10 mouse cellular contexts compared by ENCODE assay signal in genomic region chr8:110168046-110168445, GRCm38 (mm10). TPM values are rescaled to one million over a fixed set of nuclear protein-coding genes. Genes with fewer than 3 reads are reported as not detected.
DNase-seq lines count a peak whose midpoint lies in the region; ATAC-seq and TF ChIP-seq lines count a peak whose summit lies in the region.
"Had no signal": no experiment of that assay in that cellular context is flagged by ENCODE, and none has a peak within 500 bp of the region (broad histone marks: within the 10 kb centered on the region; RNA-seq: fewer than 3 reads in every experiment).

Calb2 (minus strand) TSS chr8:110168210.

- DNase-seq in lung, adult 2 months: peak; percentile 7
- DNase-seq in lung, adult 18-20 months: no peak
- DNase-seq in gastrocnemius, adult 2 months: peak; percentile 54
- DNase-seq in kidney, adult 9 months: peak; percentile 18
- peak; percentile 87 for DNase-seq in limb, embryonic 11.5 days (ENCODE audit: low spot score)

- no peaks in the 10 kb centered on the region for H3K4me1 ChIP-seq in lung, adult 2 months (ENCODE audit: control insufficient read depth, insufficient read depth, low read length)
- no peaks in the 10 kb centered on the region for H3K4me1 ChIP-seq in cortical plate, adult 2 months (ENCODE audit: control insufficient read depth, insufficient read depth, low read length)
- H3K4me1 ChIP-seq in limb, embryonic 11.5 days (ENCODE audit: control insufficient read depth, insufficient read depth, low read length): 0 out of 2 replicates have a peak, but pooled peaks cover 4% of the 10 kb centered on the region
- H3K4me1 ChIP-seq in midbrain, embryonic 15.5 days: peaks cover 8% of the 10 kb centered on the region
- peaks cover 9% of the 10 kb centered on the region for H3K4me1 ChIP-seq in testis, adult 2 months (ENCODE audit: control insufficient read depth, insufficient read depth, low read length)

- H3K4me3 ChIP-seq in lung, adult 2 months (replicated peaks; ENCODE audit: extremely low read depth, low read depth, low read length): no peak within 1 kb of the TSS
- H3K4me3 ChIP-seq in cortical plate, adult 2 months (ENCODE audit: insufficient read depth, low read length): no peak within 1 kb of the TSS
- H3K4me3 ChIP-seq in gastrocnemius, adult 2 months: no peak within 1 kb of the TSS
- 0 out of 2 replicates have a peak within 1 kb of the TSS, but pooled peaks have one; percentile 7 for H3K4me3 ChIP-seq in limb, embryonic 11.5 days (ENCODE audit: low read depth, low read length)
- H3K4me3 ChIP-seq in midbrain, embryonic 15.5 days: peak within 1 kb of the TSS; percentile 35
- H3K4me3 ChIP-seq in testis, adult 2 months (ENCODE audit: control insufficient read depth, low read depth, low read length): peak within 1 kb of the TSS; percentile 58

- TF ChIP-seq CTCF in lung, adult 2 months (IDR thresholded peaks at IDR 0.05; ENCODE audit: insufficient read depth, low read length): no peak
- peak; percentile 42 for TF ChIP-seq CTCF in cortical plate, adult 2 months (IDR thresholded peaks at IDR 0.05; ENCODE audit: extremely low read depth, insufficient read depth, low read length)
- peak; percentile 71 for TF ChIP-seq CTCF in gastrocnemius, adult 2 months (IDR thresholded peaks at IDR 0.05)
- TF ChIP-seq CTCF in testis, adult 2 months (IDR thresholded peaks at IDR 0.05; ENCODE audit: control insufficient read depth, insufficient read depth, insufficient replicate concordance, low read depth, low read length): peak; percentile 82

- H3K9me3 ChIP-seq in limb, embryonic 11.5 days (ENCODE audit: control insufficient read depth, low read length): no peaks in the 10 kb centered on the region
- H3K9me3 ChIP-seq in midbrain, embryonic 15.5 days: no peaks in the 10 kb centered on the region

- peaks cover 14% of the 10 kb centered on the region for H3K27me3 ChIP-seq in limb, embryonic 11.5 days (ENCODE audit: control insufficient read depth, insufficient read depth, low read length)
- H3K27me3 ChIP-seq in midbrain, embryonic 15.5 days (replicated peaks): peaks cover 21% of the 10 kb centered on the region
- no peaks in the 10 kb centered on the region for H3K27me3 ChIP-seq in testis, adult 2 months (ENCODE audit: control insufficient read depth, insufficient read depth, low read length)

- WGBS in lung, adult 2 months: 3% methylated on average over 33 of the region's 33 CpGs
- WGBS in limb, embryonic 11.5 days: 0% methylated on average over 33 of the region's 33 CpGs
- WGBS in midbrain, embryonic 15.5 days: under 1% methylated on average over 23 of the region's 33 CpGs

- peak; percentile 68; the same call in 1 of the 2 replicates for ATAC-seq in limb, embryonic 11.5 days (ENCODE audit: insufficient number of reproducible peaks, low FRiP score, low TSS enrichment, low read depth)
- peak; percentile 87 for ATAC-seq in midbrain, embryonic 15.5 days (replicated peaks)

- intact Hi-C loops in gastrocnemius, adult 2 months (cut with DNase I): no loop called here

- no peak within 1 kb of the TSS for H3K9ac ChIP-seq in limb, embryonic 11.5 days (ENCODE audit: low read length)
- peak within 1 kb of the TSS; percentile 18 for H3K9ac ChIP-seq in midbrain, embryonic 15.5 days

- no peak for TF ChIP-seq POLR2A in lung, adult 2 months (IDR thresholded peaks at IDR 0.05; ENCODE audit: borderline replicate concordance, extremely low read depth, low read depth, low read length)
- TF ChIP-seq POLR2A in cortical plate, adult 2 months (IDR thresholded peaks at IDR 0.05; ENCODE audit: extremely low read depth, insufficient read depth, low read length): no peak
- no peak for TF ChIP-seq POLR2A in testis, adult 2 months (IDR thresholded peaks at IDR 0.05; ENCODE audit: control insufficient read depth, low read depth, low read length)

- peak within 1 kb of the TSS; percentile 21 for H3K4me2 ChIP-seq in limb, embryonic 11.5 days (ENCODE audit: low read depth, severe bottlenecking)
- peak within 1 kb of the TSS; percentile 52 for H3K4me2 ChIP-seq in midbrain, embryonic 15.5 days

- no peak within 1 kb of the TSS for H3K27ac ChIP-seq in cortical plate, adult 2 months (ENCODE audit: insufficient read depth, low read length)
- no peak within 1 kb of the TSS for H3K27ac ChIP-seq in gastrocnemius, adult 2 months
- no peak within 1 kb of the TSS for H3K27ac ChIP-seq in limb, embryonic 11.5 days (replicated peaks; ENCODE audit: low read depth, low read length)
- H3K27ac ChIP-seq in midbrain, embryonic 15.5 days: no peak within 1 kb of the TSS
- H3K27ac ChIP-seq in testis, adult 2 months (ENCODE audit: control insufficient read depth, insufficient read depth, low read depth, low read length): no peak within 1 kb of the TSS
- H3K27ac ChIP-seq: macrophage had no signal

- H3K36me3 ChIP-seq in limb, embryonic 11.5 days (ENCODE audit: control insufficient read depth, insufficient read depth, low read length): no peaks in the 10 kb centered on the region
- no peaks in the 10 kb centered on the region for H3K36me3 ChIP-seq in midbrain, embryonic 15.5 days (replicated peaks)
- H3K36me3 ChIP-seq in testis, adult 2 months (ENCODE audit: control insufficient read depth, insufficient read depth, low read length): no peaks in the 10 kb centered on the region

RNA-seq across cellular contexts. Expression of gene Calb2, which starts in this region (rescaled TPM):
- 0.12 TPM in 1 of 2 replicates, not detected in the other for polyA plus RNA-seq in lung, adult 2 months (2012; rRNA removed)
- polyA plus RNA-seq in cortical plate, adult 2 months (2012; rRNA removed): 14.4 and 15.3 TPM in 2 replicates
- total RNA-seq in gastrocnemius, adult 2 months (2021): not detected
- polyA plus RNA-seq in limb, embryonic 11.5 days (2014; fragmentation: Nextera tagmentation; extraction: Ambion mirVana): 30.2 and 40.6 TPM in 2 replicates
- polyA plus RNA-seq in midbrain, embryonic 15.5 days (2015; fragmentation: Nextera tagmentation; extraction: Ambion mirVana): 144 and 153 TPM in 2 replicates
- 0.20 and 0.25 TPM in 2 replicates for polyA plus RNA-seq in testis, adult 2 months (2012; rRNA removed)
- total RNA-seq: CH12.LX had no signal
- polyA plus RNA-seq: macrophage had no signal

Comparison
In these comparisons a context has a peak if more than half of its experiments do, and no peak if none do; other contexts are left out.
1. RNA of gene Calb2 (polyA plus RNA-seq): 144 to 153 TPM in midbrain, embryonic 15.5 days, 30.2 to 40.6 TPM in limb, embryonic 11.5 days and 14.4 to 15.3 TPM in cortical plate, adult 2 months; 0.20 to 0.25 TPM in testis, adult 2 months and 0.12 TPM in lung, adult 2 months; every median in the first group is over 10 times any median in the second.
2. Peak in DNase-seq in lung, adult 2 months; RNA of the gene not detected or under 1 TPM.
3. Peak in DNase-seq in gastrocnemius, adult 2 months; RNA of the gene not detected or under 1 TPM.
4. DNase-seq: peak in kidney, adult 9 months (single experiment) and limb, embryonic 11.5 days (single experiment); none in lung, adult 18-20 months (0 of 2).
5. H3K4me3 ChIP-seq: peak in limb, embryonic 11.5 days (single experiment), midbrain, embryonic 15.5 days (single experiment) and testis, adult 2 months (single experiment); none in lung, adult 2 months (single experiment), cortical plate, adult 2 months (single experiment) and gastrocnemius, adult 2 months (single experiment).